Mouse (Mus musculus) spleen, postnatal 36 days (tissue): ENCODE measurements at regions not wholly inside any gene's neighbourhood (a gene's known extent, or its start where the extent isn't known, plus 50 kb on each side); places are given as distances from the start of the nearest gene placed in this dataset.

ENCODE experiments used
- DNase-seq, 2 experiments: peaks; one replicate each; pipeline ENCODE4 v3.0.0; 2022; ENCODE audit warnings: low spot score in 2 of 2, mixed read lengths in 1 of 2

- no peak for DNase-seq
These were observed 109.9 kb upstream of the Rxfp2 start for GRCm38 (mm10) chr5:149908376-149909078.

- no peak for DNase-seq
These were observed 109.3 kb upstream of the Rxfp2 start for GRCm38 (mm10) chr5:149909108-149909739.

- no peak for DNase-seq
These were observed 108.5 kb upstream of the Rxfp2 start for GRCm38 (mm10) chr5:149909971-149910370.

GRCm38 (mm10) chr5:149911968-149912367 lies 106.5 kb upstream of the Rxfp2 start:
- DNase-seq: no peak

- DNase-seq: no peak
These were observed 102.7 kb upstream of the Rxfp2 start for GRCm38 (mm10) chr5:149915761-149916160.

GRCm38 (mm10) chr5:149917374-149917773 lies 101.1 kb upstream of the Rxfp2 start:
- DNase-seq: no peak

- DNase-seq: no peak
These were observed 99.4 kb upstream of the Rxfp2 start for GRCm38 (mm10) chr5:149919097-149919496.

- no peak for DNase-seq
These were observed 98.1 kb upstream of the Rxfp2 start for GRCm38 (mm10) chr5:149920326-149920725.

GRCm38 (mm10) chr5:149924501-149924900 lies 94.0 kb upstream of the Rxfp2 start:
- DNase-seq: no peak

- no peak for DNase-seq
These were observed 91.7 kb upstream of the Rxfp2 start for GRCm38 (mm10) chr5:149926786-149927185.

- no peak for DNase-seq
These were observed 86.8 kb upstream of the Rxfp2 start for GRCm38 (mm10) chr5:149931574-149932161.

GRCm38 (mm10) chr5:149932220-149932619 lies 86.3 kb upstream of the Rxfp2 start:
- no peak for DNase-seq

- no peak for DNase-seq
These were observed 72.8 kb upstream of the Rxfp2 start for GRCm38 (mm10) chr5:149945651-149946050.

- DNase-seq: no peak
These were observed 71.0 kb upstream of the Rxfp2 start for GRCm38 (mm10) chr5:149947491-149947890.

GRCm38 (mm10) chr5:149956931-149957330 lies 61.5 kb upstream of the Rxfp2 start:
- DNase-seq: no peak

- no peak for DNase-seq
These were observed 57.3 kb upstream of the Rxfp2 start for GRCm38 (mm10) chr5:149961178-149961577.

GRCm38 (mm10) chr5:149964748-149965147 lies 53.7 kb upstream of the Rxfp2 start:
- DNase-seq: no peak
